Mouse (Mus musculus) ovary, adult 18-20 months (tissue): ENCODE results near the gene Pip4k2a.
"Not testable (repeated sequence)": the region's sequence is repeated elsewhere in the genome, so short reads cannot be mapped to it uniquely, and the experiment has no call there.

Experiments
- DNase-seq: peaks from one replicate; pipeline ENCODE4 v3.0.0; 2022; ENCODE audit warnings: low spot score, mixed read lengths

Pip4k2a gene

GRCm38 (mm10) chr2:18893336-18893735 is 104.6 kb downstream of the Pip4k2a start:
- DNase-seq: not testable (repeated sequence)

- no peak for DNase-seq
Observed at GRCm38 (mm10) chr2:18891991-18892537, 105.9 kb downstream of the Pip4k2a start.

- DNase-seq: no peak
Observed at GRCm38 (mm10) chr2:18890227-18891001, 107.5 kb downstream of the Pip4k2a start.

- no peak for DNase-seq
Observed at GRCm38 (mm10) chr2:18884277-18884676, 113.6 kb downstream of the Pip4k2a start.

GRCm38 (mm10) chr2:18874626-18875025 is 123.3 kb downstream of the Pip4k2a start:
- DNase-seq: no peak

GRCm38 (mm10) chr2:18874063-18874462 is 123.9 kb downstream of the Pip4k2a start:
- no peak for DNase-seq

GRCm38 (mm10) chr2:18873440-18873839 is 124.5 kb downstream of the Pip4k2a start:
- DNase-seq: no peak

GRCm38 (mm10) chr2:18872797-18873196 is 125.1 kb downstream of the Pip4k2a start:
- DNase-seq: no peak

GRCm38 (mm10) chr2:18871087-18871486 is 126.8 kb downstream of the Pip4k2a start:
- DNase-seq: no peak

GRCm38 (mm10) chr2:18867069-18867468 is 130.9 kb downstream of the Pip4k2a start:
- DNase-seq: no peak

- DNase-seq: no peak
Observed at GRCm38 (mm10) chr2:18864719-18865118, 133.2 kb downstream of the Pip4k2a start.

GRCm38 (mm10) chr2:18861607-18862158 is 136.2 kb downstream of the Pip4k2a start:
- no peak for DNase-seq

GRCm38 (mm10) chr2:18860686-18861085 is 137.2 kb downstream of the Pip4k2a start:
- no peak for DNase-seq

GRCm38 (mm10) chr2:18857952-18858351 is 140.0 kb downstream of the Pip4k2a start:
- no peak for DNase-seq

GRCm38 (mm10) chr2:18856461-18856860 is 141.5 kb downstream of the Pip4k2a start:
- DNase-seq: no peak

GRCm38 (mm10) chr2:18855246-18855645 is 142.7 kb downstream of the Pip4k2a start:
- DNase-seq: no peak

- DNase-seq: no peak
Observed at GRCm38 (mm10) chr2:18853345-18853744, 144.6 kb downstream of the Pip4k2a start.

- no peak for DNase-seq
Observed at GRCm38 (mm10) chr2:18850657-18851056, 147.3 kb downstream of the Pip4k2a start.

- DNase-seq: no peak
Observed at GRCm38 (mm10) chr2:18848074-18848629, 149.8 kb downstream of the Pip4k2a start.

- DNase-seq: no peak
Observed at GRCm38 (mm10) chr2:18842527-18842926, 155.4 kb downstream of the Pip4k2a start.

- DNase-seq: no peak
Observed at GRCm38 (mm10) chr2:18841051-18841450, 156.9 kb downstream of the Pip4k2a start.

- DNase-seq: no peak
Observed at GRCm38 (mm10) chr2:18839532-18839931, 158.4 kb downstream of the Pip4k2a start.

GRCm38 (mm10) chr2:18835266-18835908 is 162.5 kb downstream of the Pip4k2a start:
- no peak for DNase-seq
